Mouse (Mus musculus): Measurements from ENCODE around the gene Usp17ld. TPM values are rescaled to one million over a fixed set of nuclear protein-coding genes. Genes with fewer than 3 reads are reported as not detected.
"Not testable (repeated sequence)": the region's sequence is repeated elsewhere in the genome, so short reads cannot be mapped to it uniquely, and the experiment has no call there.

The Usp17ld gene
- not detected in 2 replicates for polyA plus RNA-seq (2012; rRNA removed)

DNA sequence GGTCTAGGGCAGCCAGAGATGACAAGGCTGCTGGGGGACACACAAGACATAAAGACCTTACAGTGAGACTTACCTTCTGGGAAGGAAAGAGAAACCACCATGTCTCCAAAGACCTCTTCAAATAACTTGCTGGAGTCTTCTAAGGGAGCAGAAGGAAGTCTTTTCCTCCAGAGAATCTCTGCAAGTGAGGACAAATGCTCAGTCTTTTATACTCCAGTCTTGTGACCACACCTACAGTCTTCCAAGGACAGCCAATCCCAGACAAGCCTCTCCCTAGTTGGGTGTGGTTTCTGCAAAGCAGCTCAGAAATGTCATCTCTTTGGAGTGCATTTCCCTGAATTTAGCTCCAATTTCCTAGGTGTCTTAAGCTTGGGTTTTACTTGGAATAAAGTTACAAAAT lies at the start of gene Usp17ld:
Gene Usp17ld, minus strand, starts transcription at position 101 of the 400 bp plus-strand sequence.
- not testable (repeated sequence) for H3K27ac ChIP-seq (ENCODE audit: insufficient read depth, low read depth, low read length); H3K36me3 ChIP-seq (ENCODE audit: control insufficient read depth, insufficient read depth, low read length); H3K27me3 ChIP-seq (replicated peaks; ENCODE audit: control insufficient read depth, insufficient read depth, low read length); H3K4me3 ChIP-seq (ENCODE audit: insufficient read depth, low read depth, low read length); H3K4me1 ChIP-seq (ENCODE audit: control insufficient read depth, insufficient read depth, low read length); DNase-seq

GRCm38 (mm10) chr7:103216696-103217095 lies 35.6 kb downstream of the Usp17ld start, which contains the start of gene Olfr594:
TSS of gene Olfr594 (plus strand) at chr7:103216996.
- H3K4me3 ChIP-seq (ENCODE audit: insufficient read depth, low read depth, low read length), result no peak within 1 kb of the TSS
- H3K4me1 ChIP-seq (ENCODE audit: control insufficient read depth, insufficient read depth, low read length), result no peaks in the 10 kb centered on the region
- no peak for DNase-seq
- H3K36me3 ChIP-seq (ENCODE audit: control insufficient read depth, insufficient read depth, low read length), result no peaks in the 10 kb centered on the region
- H3K27me3 ChIP-seq (replicated peaks; ENCODE audit: control insufficient read depth, insufficient read depth, low read length), result no peaks in the 10 kb centered on the region
- no peak within 1 kb of the TSS for H3K27ac ChIP-seq (ENCODE audit: insufficient read depth, low read depth, low read length)
- TF ChIP-seq POLR2A (IDR thresholded peaks at IDR 0.05; ENCODE audit: low read depth, low read length), result no peak
- TF ChIP-seq CTCF (conservative IDR thresholded peaks at IDR 0.05; ENCODE audit: insufficient read depth, insufficient read length, low read depth, low read length), result no peak

DNA sequence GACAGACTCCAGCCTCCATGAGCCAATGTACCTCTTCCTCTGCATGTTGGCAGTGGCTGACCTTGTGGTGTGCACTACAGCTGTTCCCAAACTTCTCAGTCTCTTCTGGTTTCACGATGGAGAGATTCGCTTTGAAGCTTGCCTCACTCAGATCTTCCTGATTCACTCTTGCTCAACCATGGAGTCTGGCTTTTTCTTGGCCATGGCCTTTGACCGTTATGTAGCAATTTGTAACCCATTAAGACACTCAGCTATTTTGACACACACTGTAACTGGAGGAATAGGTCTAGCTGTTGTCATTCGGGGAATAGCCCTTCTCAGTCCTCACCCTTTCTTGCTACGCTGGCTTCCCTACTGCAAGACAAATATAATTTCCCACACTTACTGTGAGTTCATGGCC lies 40.3 kb downstream of the Usp17ld start:
- H3K27ac ChIP-seq (ENCODE audit: insufficient read depth, low read depth, low read length); H3K27me3 ChIP-seq (replicated peaks; ENCODE audit: control insufficient read depth, insufficient read depth, low read length); DNase-seq; H3K4me3 ChIP-seq (ENCODE audit: insufficient read depth, low read depth, low read length); H3K36me3 ChIP-seq (ENCODE audit: control insufficient read depth, insufficient read depth, low read length); H3K4me1 ChIP-seq (ENCODE audit: control insufficient read depth, insufficient read depth, low read length): not testable (repeated sequence)
- WGBS, result 79% methylated on average over 5 of the region's 5 CpGs

GRCm38 (mm10) chr7:103211562-103211961 lies 40.7 kb downstream of the Usp17ld start, which contains the start of gene Olfr593:
TSS of gene Olfr593 (plus strand) at chr7:103211862.
- Histone ChIP-seq H3K4me3 (ENCODE audit: insufficient read depth, low read depth, low read length) (no peak within 1 kb of the TSS), H3K27me3 (replicated peaks; ENCODE audit: control insufficient read depth, insufficient read depth, low read length) (no peaks in the 10 kb centered on the region), H3K36me3 (ENCODE audit: control insufficient read depth, insufficient read depth, low read length) (no peaks in the 10 kb centered on the region), H3K4me1 (ENCODE audit: control insufficient read depth, insufficient read depth, low read length) (no peaks in the 10 kb centered on the region), H3K27ac (ENCODE audit: insufficient read depth, low read depth, low read length) (no peak within 1 kb of the TSS)
- TF ChIP-seq POLR2A (IDR thresholded peaks at IDR 0.05; ENCODE audit: low read depth, low read length), result no peak
- TF ChIP-seq CTCF (conservative IDR thresholded peaks at IDR 0.05; ENCODE audit: insufficient read depth, insufficient read length, low read depth, low read length), result no peak
- DNase-seq, result no peak
- WGBS, result 66% methylated on average over 1 of the region's 1 CpGs

Other genes starting within 250 kb of the Usp17ld start
- not detected in 2 replicates for gene Olfr582, start 214.5 kb downstream of the Usp17ld start, polyA plus RNA-seq (2012; rRNA removed)
- gene Olfr583, start 201.2 kb downstream of the Usp17ld start, polyA plus RNA-seq (2012; rRNA removed), result not detected in 2 replicates
- not detected in 2 replicates for gene Olfr584, start 170.6 kb downstream of the Usp17ld start, polyA plus RNA-seq (2012; rRNA removed)
- gene Olfr585, start 154.8 kb downstream of the Usp17ld start, polyA plus RNA-seq (2012; rRNA removed), result not detected in 2 replicates
- gene Olfr586, start 126.9 kb downstream of the Usp17ld start, polyA plus RNA-seq (2012; rRNA removed), result not detected in 2 replicates
- gene Olfr588-ps1, start 111.6 kb downstream of the Usp17ld start, polyA plus RNA-seq (2012; rRNA removed), result not detected in 2 replicates
- gene Olfr589, start 96.1 kb downstream of the Usp17ld start, polyA plus RNA-seq (2012; rRNA removed), result not detected in 2 replicates
- not detected in 2 replicates for gene Olfr591, start 74.2 kb downstream of the Usp17ld start, polyA plus RNA-seq (2012; rRNA removed)
- not detected in 2 replicates for gene Olfr592, start 67.7 kb downstream of the Usp17ld start, polyA plus RNA-seq (2012; rRNA removed)
- gene Olfr593, start 40.6 kb downstream of the Usp17ld start, polyA plus RNA-seq (2012; rRNA removed), result not detected in 2 replicates
- not detected in 2 replicates for gene Olfr594, start 35.5 kb downstream of the Usp17ld start, polyA plus RNA-seq (2012; rRNA removed)
- not detected in 2 replicates for gene Olfr596, start 53.1 kb upstream of the Usp17ld start, polyA plus RNA-seq (2012; rRNA removed)
- not detected in 2 replicates for gene Olfr597, start 63.8 kb upstream of the Usp17ld start, polyA plus RNA-seq (2012; rRNA removed)
- gene Olfr598, start 71.1 kb upstream of the Usp17ld start, polyA plus RNA-seq (2012; rRNA removed), result not detected in 2 replicates
- not detected in 2 replicates for gene Olfr599, start 83.4 kb upstream of the Usp17ld start, polyA plus RNA-seq (2012; rRNA removed)
- gene Olfr600, start 97.2 kb upstream of the Usp17ld start, polyA plus RNA-seq (2012; rRNA removed), result not detected in 2 replicates
- gene Olfr601, start 110.2 kb upstream of the Usp17ld start, polyA plus RNA-seq (2012; rRNA removed), result not detected in 2 replicates
- gene Olfr603, start 133.7 kb upstream of the Usp17ld start, polyA plus RNA-seq (2012; rRNA removed), result not detected in 2 replicates
- gene Usp17lc, start 162.6 kb upstream of the Usp17ld start, polyA plus RNA-seq (2012; rRNA removed), result not detected in 2 replicates
- gene Olfr605, start 192.9 kb upstream of the Usp17ld start, polyA plus RNA-seq (2012; rRNA removed), result not detected in 2 replicates
- not detected in 2 replicates for gene Olfr606, start 196.5 kb upstream of the Usp17ld start, polyA plus RNA-seq (2012; rRNA removed)
- gene Olfr607, start 211.6 kb upstream of the Usp17ld start, polyA plus RNA-seq (2012; rRNA removed), result not detected in 2 replicates
- gene Olfr608, start 217.4 kb upstream of the Usp17ld start, polyA plus RNA-seq (2012; rRNA removed), result not detected in 2 replicates
- gene Olfr609, start 245.6 kb upstream of the Usp17ld start, polyA plus RNA-seq (2012; rRNA removed), result not detected in 2 replicates

Data from kidney, adult 2 months (tissue).